Mouse (Mus musculus): ENCODE results near the gene Dctn2.

DNA sequence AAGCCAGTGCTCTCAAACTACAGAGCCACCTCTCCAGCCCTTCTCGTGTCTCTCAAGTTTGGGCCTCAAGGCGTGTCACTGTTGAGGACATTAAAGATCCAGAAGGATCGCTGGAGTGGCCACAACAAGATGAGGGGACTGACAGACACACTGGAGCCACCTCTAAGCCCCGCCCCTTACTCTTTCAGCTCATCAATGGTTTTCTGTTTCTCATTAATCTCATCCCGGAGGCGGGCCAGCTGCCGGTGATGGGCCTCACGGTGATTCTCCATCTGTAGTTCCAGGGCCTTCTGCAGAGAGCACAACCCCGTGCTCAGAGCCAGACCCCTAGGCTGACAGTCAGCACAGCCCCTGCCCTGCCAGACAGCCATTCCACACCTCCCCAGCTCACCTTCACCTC, 29.6 kb upstream of the Dctn2 start:
- TF ChIP-seq CTCF (IDR thresholded peaks at IDR 0.05; ENCODE audit: extremely low read depth, insufficient read depth, low read length): no peak
- TF ChIP-seq POLR2A (IDR thresholded peaks at IDR 0.05; ENCODE audit: extremely low read depth, insufficient read depth, low read length): no peak

Data from cortical plate, adult 2 months (tissue).